Mouse (Mus musculus): Measurements from ENCODE around the gene Gm527. TPM values are rescaled to one million over a fixed set of nuclear protein-coding genes. Genes with fewer than 3 reads are reported as not detected.

Gm527 gene
- 1.3 and 2.1 TPM in 2 replicates for polyA plus RNA-seq (2015; fragmentation: Nextera tagmentation; extraction: Ambion mirVana)

DNA sequence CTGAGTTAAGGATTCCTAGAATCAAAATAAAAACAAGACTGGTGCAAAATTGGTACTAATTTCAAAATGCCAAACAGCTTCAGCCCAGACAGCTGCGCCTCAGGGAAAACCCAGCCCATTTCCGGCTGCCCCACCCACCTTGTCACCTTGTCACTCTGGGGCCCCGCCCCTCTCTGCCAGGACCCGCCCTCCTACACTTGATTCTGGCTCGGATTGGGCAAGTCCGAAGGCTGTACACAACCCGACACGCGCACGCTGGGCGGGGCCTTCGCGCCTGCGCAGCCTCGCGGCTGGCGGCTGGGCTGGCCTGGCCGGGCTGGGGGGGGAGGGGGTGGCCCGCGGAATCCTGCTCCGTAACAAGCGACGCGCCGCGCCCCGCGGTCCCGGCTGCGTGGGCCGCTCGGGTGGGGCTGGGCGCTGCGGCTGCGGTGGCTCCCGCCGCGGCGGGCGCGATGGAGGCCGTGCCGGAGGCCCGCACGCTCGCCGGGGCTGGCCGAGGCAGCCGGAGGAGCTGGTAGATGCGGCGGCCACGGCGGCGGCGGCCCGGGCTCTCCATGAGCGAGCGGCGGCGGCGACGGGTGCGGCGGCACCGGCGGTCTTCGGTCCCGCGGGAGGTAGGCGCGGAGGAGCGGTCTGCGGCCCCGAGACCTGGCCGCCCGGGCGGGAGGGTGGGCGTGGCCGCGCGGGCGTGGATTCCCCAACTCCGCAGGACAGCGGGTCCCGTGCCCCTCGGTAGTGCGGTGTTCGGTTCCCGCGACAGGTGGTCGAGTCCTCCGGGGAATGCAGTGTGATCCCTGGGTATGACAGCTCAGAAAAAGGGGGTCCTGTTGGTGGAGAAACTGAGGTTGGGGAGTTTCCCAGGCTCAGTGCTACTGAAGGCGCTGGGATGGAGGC is at the start of gene Gm527:
Gm527 (plus strand) TSS at position 329 of the 894 bp plus-strand sequence.
- WGBS: under 1% methylated on average over 83 of the region's 93 CpGs
- H3K4me3 ChIP-seq (ENCODE audit: low read depth, low read length): peak within 1 kb of the TSS; percentile 92
- no peaks in the 10 kb centered on the region for H3K4me1 ChIP-seq (replicated peaks; ENCODE audit: control insufficient read depth, insufficient read depth, low read length)
- H3K36me3 ChIP-seq (ENCODE audit: control insufficient read depth, insufficient read depth): 0 out of 2 replicates have a peak, but pooled peaks cover 4% of the 10 kb centered on the region
- no peak for TF ChIP-seq CTCF (IDR thresholded peaks at IDR 0.05; ENCODE audit: low read depth)
- no peaks in the 10 kb centered on the region for H3K9me3 ChIP-seq (ENCODE audit: control insufficient read depth)
- peak; percentile 100 for ATAC-seq
- H3K9ac ChIP-seq (ENCODE audit: low read depth, low read length): peak within 1 kb of the TSS; percentile 84
- peak within 1 kb of the TSS; percentile 66 for H3K27ac ChIP-seq (ENCODE audit: low read depth, low read length)
- H3K27me3 ChIP-seq (replicated peaks; ENCODE audit: control insufficient read depth, insufficient read depth, low read length): no peaks in the 10 kb centered on the region
- peak within 1 kb of the TSS; percentile 85 for H3K4me2 ChIP-seq (replicated peaks; ENCODE audit: low read depth)

DNA sequence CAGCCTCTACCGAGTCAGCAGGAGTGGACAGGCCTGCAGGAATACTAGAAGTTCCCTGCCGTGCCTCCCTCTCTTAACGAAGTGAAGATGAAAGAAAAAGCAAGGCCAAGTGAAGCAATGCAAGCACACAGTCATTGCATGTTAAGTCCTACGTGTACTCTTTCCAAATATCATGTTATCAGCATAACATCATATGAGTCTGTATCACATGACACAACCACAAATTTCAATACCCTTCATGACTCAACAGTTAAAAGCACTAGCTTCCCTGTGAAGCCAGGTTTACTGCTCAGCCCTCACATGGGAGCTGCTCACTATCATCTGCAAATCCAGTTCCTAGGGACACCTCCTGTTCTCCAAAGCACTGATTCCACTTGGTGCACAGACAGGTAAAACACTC is 46.6 kb upstream of the Gm527 start:
- Histone ChIP-seq H3K9ac (ENCODE audit: low read depth, low read length) (no peak overlapping the region), H3K27me3 (replicated peaks; ENCODE audit: control insufficient read depth, insufficient read depth, low read length) (no peaks in the 10 kb centered on the region), H3K4me3 (ENCODE audit: low read depth, low read length) (no peak overlapping the region), H3K4me1 (replicated peaks; ENCODE audit: control insufficient read depth, insufficient read depth, low read length) (no peaks in the 10 kb centered on the region), H3K36me3 (ENCODE audit: control insufficient read depth, insufficient read depth) (no peaks in the 10 kb centered on the region), H3K4me2 (replicated peaks; ENCODE audit: low read depth) (no peak overlapping the region), H3K27ac (ENCODE audit: low read depth, low read length) (no peak overlapping the region), H3K9me3 (ENCODE audit: control insufficient read depth) (no peaks in the 10 kb centered on the region)
- TF ChIP-seq CTCF (IDR thresholded peaks at IDR 0.05; ENCODE audit: low read depth): no peak
- ATAC-seq: no peak
- 62% methylated on average over 4 of the region's 4 CpGs for WGBS

DNA sequence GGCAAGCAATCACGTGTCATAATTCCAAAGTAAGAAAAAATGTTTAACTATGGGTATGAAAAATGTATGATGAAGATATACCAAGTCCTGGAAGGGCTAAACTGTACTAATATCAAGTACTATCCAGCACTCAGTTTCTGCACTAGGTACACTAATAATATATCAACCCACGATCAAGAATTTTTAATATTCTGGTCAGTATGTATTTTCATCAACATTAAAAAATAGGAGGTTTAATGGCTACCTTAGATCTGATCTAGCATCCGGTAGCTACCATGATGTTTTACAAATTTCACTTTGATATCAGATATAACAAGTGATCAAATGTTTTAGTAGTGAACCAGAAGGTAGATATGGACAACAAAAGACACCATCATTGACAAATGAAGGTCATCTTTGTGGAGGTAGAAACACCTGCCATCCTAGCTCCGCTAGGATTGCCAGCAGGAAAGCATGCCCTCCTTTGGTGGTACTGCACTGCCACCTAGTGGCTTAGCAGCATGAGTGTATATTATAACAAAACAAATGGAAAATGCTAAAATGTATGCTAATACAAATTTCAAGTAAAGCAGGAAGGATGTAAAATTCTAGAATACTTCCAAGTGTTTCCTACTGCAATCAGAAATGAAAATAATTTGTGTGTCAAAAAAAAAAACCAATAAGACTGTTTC is 20.5 kb upstream of the Gm527 start:
- ATAC-seq: no peak
- no peak overlapping the region for H3K9ac ChIP-seq (ENCODE audit: low read depth, low read length)
- TF ChIP-seq CTCF (IDR thresholded peaks at IDR 0.05; ENCODE audit: low read depth): peak; percentile 90
- H3K27ac ChIP-seq (ENCODE audit: low read depth, low read length): no peak overlapping the region
- no peak overlapping the region for H3K4me2 ChIP-seq (replicated peaks; ENCODE audit: low read depth)
- no peaks in the 10 kb centered on the region for H3K4me1 ChIP-seq (replicated peaks; ENCODE audit: control insufficient read depth, insufficient read depth, low read length)
- H3K9me3 ChIP-seq (ENCODE audit: control insufficient read depth): no peaks in the 10 kb centered on the region
- H3K27me3 ChIP-seq (replicated peaks; ENCODE audit: control insufficient read depth, insufficient read depth, low read length): no peaks in the 10 kb centered on the region
- WGBS: 45% methylated on average over 4 of the region's 4 CpGs
- H3K36me3 ChIP-seq (ENCODE audit: control insufficient read depth, insufficient read depth): no peaks in the 10 kb centered on the region
- H3K4me3 ChIP-seq (ENCODE audit: low read depth, low read length): no peak overlapping the region

DNA sequence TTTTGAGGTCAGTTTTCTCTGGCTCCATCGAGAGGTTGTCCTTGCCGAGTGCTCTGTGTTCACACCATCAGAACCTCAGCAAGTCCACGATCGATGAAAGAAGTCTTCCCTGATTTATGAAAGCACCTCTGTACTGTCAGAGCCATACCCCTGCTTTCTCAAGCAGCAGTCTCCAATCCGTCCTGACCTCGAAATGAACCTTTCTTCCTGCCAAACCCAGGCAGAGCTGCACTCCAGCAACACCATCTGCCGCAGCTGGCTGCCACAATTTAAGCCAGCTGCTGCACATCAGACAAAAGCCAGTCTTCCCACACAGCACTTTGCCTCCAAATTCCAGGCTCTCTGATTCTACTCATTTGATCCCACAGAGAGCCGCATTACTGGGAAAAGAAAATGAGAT is 15.2 kb upstream of the Gm527 start:
- TF ChIP-seq CTCF (IDR thresholded peaks at IDR 0.05; ENCODE audit: low read depth): no peak
- Histone ChIP-seq H3K4me1 (replicated peaks; ENCODE audit: control insufficient read depth, insufficient read depth, low read length) (no peaks in the 10 kb centered on the region), H3K9me3 (ENCODE audit: control insufficient read depth) (no peaks in the 10 kb centered on the region), H3K9ac (ENCODE audit: low read depth, low read length) (no peak overlapping the region), H3K27me3 (replicated peaks; ENCODE audit: control insufficient read depth, insufficient read depth, low read length) (no peaks in the 10 kb centered on the region), H3K27ac (ENCODE audit: low read depth, low read length) (no peak overlapping the region), H3K4me2 (replicated peaks; ENCODE audit: low read depth) (no peak overlapping the region), H3K36me3 (ENCODE audit: control insufficient read depth, insufficient read depth) (no peaks in the 10 kb centered on the region), H3K4me3 (ENCODE audit: low read depth, low read length) (no peak overlapping the region)
- no peak for ATAC-seq
- WGBS: 39% methylated on average over 8 of the region's 8 CpGs

DNA sequence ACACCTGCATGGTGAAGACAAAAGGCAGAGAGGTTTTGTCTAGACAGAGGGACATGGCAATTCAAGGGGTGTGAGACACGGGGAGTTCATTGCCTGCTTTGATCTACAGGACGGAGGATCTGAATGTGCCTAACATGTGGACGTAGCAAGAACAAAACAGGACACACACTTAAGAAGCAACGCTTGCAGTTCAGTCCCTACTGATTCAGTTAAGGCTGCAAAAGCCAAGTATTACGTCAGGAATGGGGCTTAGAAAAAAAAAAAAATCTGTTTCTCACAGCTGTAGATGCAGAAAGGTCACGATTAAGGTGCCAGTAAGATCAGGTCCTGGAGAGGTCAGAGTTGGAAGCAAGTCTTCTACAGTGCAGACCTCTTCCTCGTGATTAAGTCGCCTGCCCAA is 14.5 kb upstream of the Gm527 start:
- Histone ChIP-seq H3K36me3 (ENCODE audit: control insufficient read depth, insufficient read depth) (no peaks in the 10 kb centered on the region), H3K4me3 (ENCODE audit: low read depth, low read length) (no peak overlapping the region), H3K27me3 (replicated peaks; ENCODE audit: control insufficient read depth, insufficient read depth, low read length) (no peaks in the 10 kb centered on the region), H3K27ac (ENCODE audit: low read depth, low read length) (no peak overlapping the region), H3K9me3 (ENCODE audit: control insufficient read depth) (no peaks in the 10 kb centered on the region), H3K4me2 (replicated peaks; ENCODE audit: low read depth) (no peak overlapping the region), H3K4me1 (replicated peaks; ENCODE audit: control insufficient read depth, insufficient read depth, low read length) (no peaks in the 10 kb centered on the region), H3K9ac (ENCODE audit: low read depth, low read length) (no peak overlapping the region)
- no peak for ATAC-seq
- 60% methylated on average over 8 of the region's 8 CpGs for WGBS
- TF ChIP-seq CTCF (IDR thresholded peaks at IDR 0.05; ENCODE audit: low read depth): no peak

DNA sequence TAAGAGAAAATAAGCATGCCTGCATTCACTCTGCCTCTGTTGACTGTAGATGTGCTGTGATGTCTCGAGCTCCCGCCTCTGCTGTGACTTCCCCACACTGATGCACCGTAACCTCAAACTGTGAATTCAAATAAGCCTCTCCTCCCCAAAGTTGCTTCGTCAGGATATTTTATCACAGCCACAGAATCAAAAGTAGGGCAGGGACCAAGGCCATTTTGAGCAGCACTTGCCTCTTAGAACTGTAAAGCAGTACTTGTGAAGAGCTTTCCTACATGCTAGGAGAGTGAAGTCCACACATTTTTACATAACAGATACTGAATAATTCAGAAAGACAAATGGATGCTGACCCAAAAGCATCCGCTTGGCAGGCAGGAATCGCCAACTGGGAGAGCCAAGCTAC is 4.7 kb upstream of the Gm527 start:
- Histone ChIP-seq H3K4me1 (replicated peaks; ENCODE audit: control insufficient read depth, insufficient read depth, low read length) (no peaks in the 10 kb centered on the region), H3K4me2 (replicated peaks; ENCODE audit: low read depth) (no peak overlapping the region), H3K4me3 (ENCODE audit: low read depth, low read length) (no peak overlapping the region), H3K27me3 (replicated peaks; ENCODE audit: control insufficient read depth, insufficient read depth, low read length) (no peaks in the 10 kb centered on the region), H3K27ac (ENCODE audit: low read depth, low read length) (no peak overlapping the region), H3K36me3 (ENCODE audit: control insufficient read depth, insufficient read depth) (no peaks in the 10 kb centered on the region), H3K9me3 (ENCODE audit: control insufficient read depth) (no peaks in the 10 kb centered on the region), H3K9ac (ENCODE audit: low read depth, low read length) (no peak overlapping the region)
- TF ChIP-seq CTCF (IDR thresholded peaks at IDR 0.05; ENCODE audit: low read depth): no peak
- WGBS: 65% methylated on average over 6 of the region's 6 CpGs
- ATAC-seq: no peak

All from intestine, postnatal 0 days (tissue).